In the genomic region with DNA sequence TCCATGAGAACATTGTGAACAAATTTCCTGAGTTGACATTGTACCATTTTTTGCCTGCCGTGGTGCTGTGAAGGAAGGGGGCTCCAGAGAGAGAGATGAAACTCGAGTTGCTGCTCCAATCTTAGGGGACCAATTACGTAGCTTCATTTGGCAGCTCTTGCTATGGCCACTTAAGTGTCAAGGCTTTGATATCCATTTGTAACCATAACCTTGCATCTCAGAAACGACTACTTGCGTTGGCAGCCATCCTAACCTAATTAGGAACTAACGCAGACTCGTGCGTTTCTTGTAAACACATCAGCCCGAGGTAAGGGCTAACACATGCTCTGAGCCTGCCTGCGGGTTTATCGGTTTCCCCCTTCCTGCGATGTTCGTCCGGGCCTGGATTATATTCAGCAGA, we compare ENCODE assay signal across 15 mouse cellular contexts.
DNase-seq lines count a peak whose midpoint lies in the region; ATAC-seq and TF ChIP-seq lines count a peak whose summit lies in the region.
"Had no signal": no experiment of that assay in that cellular context is flagged by ENCODE, and none has a peak within 500 bp of the region (broad histone marks: within the 10 kb centered on the region; RNA-seq: fewer than 3 reads in every experiment).

No protein-coding gene starts in this region.

- no peak for ATAC-seq in lung, embryonic 15.5 days (ENCODE audit: borderline replicate concordance, extremely low read depth, low FRiP score, low TSS enrichment)
- ATAC-seq in embryonic facial prominence, embryonic 14.5 days (ENCODE audit: low read depth) = peak; percentile 84
- no peak for ATAC-seq in stomach, embryonic 14.5 days (ENCODE audit: insufficient number of reproducible peaks, insufficient read depth, low FRiP score, low read depth)

- no peaks in the 10 kb centered on the region for H3K36me3 ChIP-seq in lung, embryonic 15.5 days
- no peaks in the 10 kb centered on the region for H3K36me3 ChIP-seq in embryonic facial prominence, embryonic 14.5 days (ENCODE audit: control insufficient read depth, insufficient read depth, low read length)
- H3K36me3 ChIP-seq in stomach, embryonic 14.5 days (ENCODE audit: control insufficient read depth, insufficient read depth, low read length) = no peaks in the 10 kb centered on the region
- H3K36me3 ChIP-seq: liver, embryonic 13.5 days; neural tube, embryonic 12.5 days had no signal

- peak overlapping the region; percentile 13; the same call in 1 of the 2 replicates for H3K4me3 ChIP-seq in gastrocnemius, adult 2 months
- no peak overlapping the region for H3K4me3 ChIP-seq in lung, embryonic 15.5 days
- H3K4me3 ChIP-seq in embryonic facial prominence, embryonic 14.5 days (ENCODE audit: low read depth, low read length) = no peak overlapping the region; the same call in 1 of the 2 replicates
- H3K4me3 ChIP-seq in stomach, embryonic 14.5 days (ENCODE audit: low read depth, low read length) = no peak overlapping the region
- H3K4me3 ChIP-seq: liver, embryonic 13.5 days; neural tube, embryonic 12.5 days had no signal

- 0 out of 2 replicates have a peak, but pooled peaks cover 3% of the 10 kb centered on the region for H3K4me1 ChIP-seq in lung, embryonic 15.5 days
- H3K4me1 ChIP-seq in embryonic facial prominence, embryonic 14.5 days (ENCODE audit: control insufficient read depth, insufficient read depth, low read length) = peaks cover 4% of the 10 kb centered on the region
- H3K4me1 ChIP-seq in stomach, embryonic 14.5 days (ENCODE audit: control insufficient read depth, insufficient read depth, low read length) = no peaks in the 10 kb centered on the region
- H3K4me1 ChIP-seq: liver, embryonic 13.5 days; neural tube, embryonic 12.5 days had no signal

- H3K4me2 ChIP-seq in lung, embryonic 15.5 days = peak overlapping the region; percentile 39
- peak overlapping the region; percentile 43; the same call in 1 of the 2 replicates for H3K4me2 ChIP-seq in embryonic facial prominence, embryonic 14.5 days (ENCODE audit: low read depth, low read length)
- peak overlapping the region; percentile 31 for H3K4me2 ChIP-seq in stomach, embryonic 14.5 days (replicated peaks; ENCODE audit: low read depth, low read length)
- H3K4me2 ChIP-seq: liver, embryonic 13.5 days; neural tube, embryonic 12.5 days had no signal

- H3K27me3 ChIP-seq in lung, embryonic 15.5 days = no peaks in the 10 kb centered on the region
- H3K27me3 ChIP-seq in embryonic facial prominence, embryonic 14.5 days (replicated peaks; ENCODE audit: control insufficient read depth, insufficient read depth, low read length) = no peaks in the 10 kb centered on the region
- H3K27me3 ChIP-seq in stomach, embryonic 14.5 days (ENCODE audit: control insufficient read depth, insufficient read depth, low read length) = no peaks in the 10 kb centered on the region
- H3K27me3 ChIP-seq: liver, embryonic 13.5 days; neural tube, embryonic 12.5 days had no signal

- TF ChIP-seq CTCF in gastrocnemius, adult 2 months (IDR thresholded peaks at IDR 0.05) = no peak

- no peaks in the 10 kb centered on the region for H3K9me3 ChIP-seq in lung, embryonic 15.5 days
- no peaks in the 10 kb centered on the region for H3K9me3 ChIP-seq in embryonic facial prominence, embryonic 14.5 days (ENCODE audit: control insufficient read depth, low read length)
- no peaks in the 10 kb centered on the region for H3K9me3 ChIP-seq in stomach, embryonic 14.5 days (ENCODE audit: control insufficient read depth, low read depth, low read length)
- H3K9me3 ChIP-seq: liver, embryonic 13.5 days; neural tube, embryonic 12.5 days had no signal

- no peak overlapping the region for H3K27ac ChIP-seq in gastrocnemius, adult 2 months
- H3K27ac ChIP-seq in lung, embryonic 15.5 days = no peak overlapping the region
- no peak overlapping the region for H3K27ac ChIP-seq in embryonic facial prominence, embryonic 14.5 days (replicated peaks; ENCODE audit: low read depth, low read length)
- no peak overlapping the region for H3K27ac ChIP-seq in stomach, embryonic 14.5 days (ENCODE audit: low read length)
- H3K27ac ChIP-seq: liver, embryonic 13.5 days; neural tube, embryonic 12.5 days had no signal

- H3K9ac ChIP-seq in lung, embryonic 15.5 days = no peak overlapping the region
- H3K9ac ChIP-seq in embryonic facial prominence, embryonic 14.5 days (ENCODE audit: low read depth, low read length) = no peak overlapping the region
- no peak overlapping the region for H3K9ac ChIP-seq in stomach, embryonic 14.5 days (replicated peaks; ENCODE audit: low read depth, low read length)
- H3K9ac ChIP-seq: liver, embryonic 13.5 days; neural tube, embryonic 12.5 days had no signal

- WGBS in lung, embryonic 15.5 days = 32% methylated on average over 14 of the region's 14 CpGs
- WGBS in embryonic facial prominence, embryonic 14.5 days = 33% methylated on average over 14 of the region's 14 CpGs
- WGBS in stomach, embryonic 14.5 days = 27% methylated on average over 14 of the region's 14 CpGs

- intact Hi-C loops in gastrocnemius, adult 2 months (cut with DNase I) = no loop called here
- intact Hi-C loops in gastrocnemius, postnatal 14 days (cut with DNase I; ENCODE audit: low total_unique reads) = no loop called here

- DNase-seq in gastrocnemius, adult 2 months = no peak
- no peak for DNase-seq in gastrocnemius, postnatal 14 days
- DNase-seq in lung, adult 18-20 months = no peak
- DNase-seq in embryonic facial prominence, embryonic 14.5 days (ENCODE audit: low spot score) = peak; percentile 80
- no peak for DNase-seq in c-Kit-positive CD71-positive TER-119-positive erythroid progenitor cells, embryonic 14.5 days (ENCODE audit: low spot score)
- no peak for DNase-seq in spleen, adult 12 weeks (ENCODE audit: low spot score)
- DNase-seq: cerebellum, adult 2 months; gastrocnemius, postnatal 10 days; kidney, adult 18-20 months; layer of hippocampus, postnatal 36 days; liver, embryonic 13.5 days; retina, postnatal 1 day had no signal
